Mouse (Mus musculus): ENCODE measurements around the gene Pex26.

- TF ChIP-seq CTCF (IDR thresholded peaks at IDR 0.05; ENCODE audit: extremely low read depth, insufficient read length, insufficient replicate concordance, low read depth, low read length) (no peak), POLR2A (IDR thresholded peaks at IDR 0.05; ENCODE audit: low read depth, low read length) (no peak)
Observed at GRCm38 (mm10) chr6:121153177-121153576, 30.3 kb upstream of the Pex26 start.

Measured in small intestine, adult 2 months (tissue).